Mouse (Mus musculus) layer of hippocampus, adult 2 months (tissue): ENCODE data around the gene Tspan32. TPM values are rescaled to one million over a fixed set of nuclear protein-coding genes. Genes with fewer than 3 reads are reported as not detected.

Experiments
- DNase-seq, 2 experiments: peaks; one replicate each; pipeline ENCODE4 v3.0.0; 2022; ENCODE audit warnings: low spot score in 2 of 2
- H3K27ac ChIP-seq: fragments of 200-600 bp; 2 replicates; pipeline ENCODE4 v1.8.1; 2022
- H3K4me3 ChIP-seq: fragments of 200-600 bp; 2 replicates; pipeline ENCODE4 v1.8.1; 2022; ENCODE audit warnings: mild to moderate bottlenecking
- CTCF ChIP-seq: fragments of 200-600 bp; conservative IDR thresholded peaks from 2 replicates; pipeline ENCODE4 v1.8.1; 2022; ENCODE audit warnings: antibody characterized with exemption, mild to moderate bottlenecking, moderate library complexity
- total RNA-seq, 2 experiments: library from RNA; stranded (reverse); gene quantifications; 2 replicates each; pipeline ENCODE4 v1.2.3; 2021

Tspan32 gene
- total RNA-seq, 2 experiments from 2014 or later = 0.36 TPM; not detected in 1

GRCm38 (mm10) chr7:142997403-142998150 is 7.3 kb upstream of the Tspan32 start:
- DNase-seq = no peak
- Histone ChIP-seq H3K4me3 (no peak overlapping the region), H3K27ac (no peak overlapping the region)
- no peak for TF ChIP-seq CTCF

GRCm38 (mm10) chr7:143002679-143003078 is 2.2 kb upstream of the Tspan32 start:
- H3K4me3 ChIP-seq = no peak overlapping the region
- H3K27ac ChIP-seq = no peak overlapping the region
- TF ChIP-seq CTCF = peak; percentile 62
- no peak for DNase-seq

GRCm38 (mm10) chr7:143005344-143006096 is 674 bp downstream of the Tspan32 start:
- H3K27ac ChIP-seq = no peak overlapping the region
- TF ChIP-seq CTCF = no peak
- no peak for DNase-seq
- H3K4me3 ChIP-seq = no peak overlapping the region

GRCm38 (mm10) chr7:143006097-143006755 is 1.4 kb downstream of the Tspan32 start:
- no peak for TF ChIP-seq CTCF
- H3K27ac ChIP-seq = no peak overlapping the region
- no peak for DNase-seq
- H3K4me3 ChIP-seq = no peak overlapping the region

- no peak for DNase-seq
- no peak overlapping the region for H3K4me3 ChIP-seq
- H3K27ac ChIP-seq = peak overlapping the region; percentile 89; the same call in 1 of the 2 replicates
- no peak for TF ChIP-seq CTCF
These were observed 2.1 kb downstream of the Tspan32 start for GRCm38 (mm10) chr7:143006756-143007598.

GRCm38 (mm10) chr7:143007599-143008369 is 2.9 kb downstream of the Tspan32 start:
- Histone ChIP-seq H3K27ac (peak overlapping the region; percentile 89), H3K4me3 (no peak overlapping the region)
- peak; percentile 91 for TF ChIP-seq CTCF
- DNase-seq = peak; percentile 91 to 97

GRCm38 (mm10) chr7:143008370-143008926 is 3.6 kb downstream of the Tspan32 start:
- Histone ChIP-seq H3K27ac (peak overlapping the region; percentile 89), H3K4me3 (no peak overlapping the region)
- DNase-seq = no peak
- peak; percentile 31 for TF ChIP-seq CTCF

GRCm38 (mm10) chr7:143008996-143009665 is 4.3 kb downstream of the Tspan32 start:
- no peak for DNase-seq
- Histone ChIP-seq H3K4me3 (no peak overlapping the region), H3K27ac (peak overlapping the region; percentile 63)
- no peak for TF ChIP-seq CTCF

GRCm38 (mm10) chr7:143009996-143010395 is 5.2 kb downstream of the Tspan32 start:
- no peak for DNase-seq

GRCm38 (mm10) chr7:143011226-143011625 is 6.4 kb downstream of the Tspan32 start:
- no peak overlapping the region for H3K4me3 ChIP-seq
- no peak for DNase-seq
- H3K27ac ChIP-seq = no peak overlapping the region
- no peak for TF ChIP-seq CTCF

More at GRCm38 (mm10) chr7:143009996-143010395, 5.2 kb downstream of the Tspan32 start:
- Histone ChIP-seq H3K4me3 (no peak overlapping the region), H3K27ac (peak overlapping the region; percentile 63; the same call in 1 of the 2 replicates)
- TF ChIP-seq CTCF = no peak

GRCm38 (mm10) chr7:143012230-143012875 is 7.5 kb downstream of the Tspan32 start:
- no peak for TF ChIP-seq CTCF
- DNase-seq = no peak
- H3K27ac ChIP-seq = peak overlapping the region; percentile 48
- H3K4me3 ChIP-seq = no peak overlapping the region
